23 mouse cellular contexts compared by ENCODE assay signal in the genomic region with DNA sequence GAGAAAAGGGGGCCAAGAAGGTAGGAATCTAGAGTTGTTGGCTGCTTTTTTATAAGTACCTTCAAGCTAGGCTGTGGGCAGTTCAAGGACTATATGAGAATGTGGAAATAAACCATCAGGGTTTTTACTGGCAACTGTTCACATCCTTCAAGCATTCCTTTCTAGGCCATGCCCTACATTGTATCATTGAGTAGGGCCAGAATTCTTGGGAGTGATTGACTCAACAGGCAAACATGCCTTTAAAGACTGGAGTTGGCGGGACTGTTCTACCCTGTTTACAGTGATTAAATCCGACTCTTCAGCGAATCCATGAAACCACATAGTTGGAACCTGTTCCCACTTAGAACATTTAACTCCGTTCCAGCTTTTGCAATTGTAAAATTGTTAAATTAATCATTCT.
DNase-seq lines count a peak whose midpoint lies in the region; ATAC-seq and TF ChIP-seq lines count a peak whose summit lies in the region.
"Had no signal": no experiment of that assay in that cellular context is flagged by ENCODE, and none has a peak within 500 bp of the region (broad histone marks: within the 10 kb centered on the region; RNA-seq: fewer than 3 reads in every experiment).

No protein-coding gene starts in this region.

- H3K79me2 ChIP-seq in liver, adult 2 months (ENCODE audit: control insufficient read depth, insufficient read depth, low read length) = no peaks in the 10 kb centered on the region

- CTCF ChIA-PET in Patski (lab: Charles Lee) = no interaction called here

- no peak for ATAC-seq in Patski
- ATAC-seq: forebrain, embryonic 14.5 days; intestine, postnatal 0 days; midbrain, embryonic 13.5 days had no signal

- H3K4me1 ChIP-seq in liver, adult 2 months (ENCODE audit: control insufficient read depth, insufficient read depth, low read length) = no peaks in the 10 kb centered on the region; the same call in 1 of the 2 replicates
- H3K4me1 ChIP-seq: midbrain, embryonic 13.5 days had no signal

- no peaks in the 10 kb centered on the region for H3K36me3 ChIP-seq in liver, adult 2 months (ENCODE audit: control insufficient read depth, insufficient read depth, low read length)
- H3K36me3 ChIP-seq: embryonic facial prominence, embryonic 15.5 days; heart, embryonic 12.5 days; midbrain, embryonic 13.5 days; neural tube, embryonic 13.5 days had no signal

- in situ Hi-C loops in Patski (cut with MboI; ENCODE audit: low pct_unique_long_range_greater_than_20kb) = no loop called here

- WGBS in liver, adult 2 months = 17% methylated on average over 4 of the region's 4 CpGs

- H3K9ac ChIP-seq in liver, adult 2 months (ENCODE audit: low read depth, low read length) = no peak overlapping the region
- H3K9ac ChIP-seq: embryonic facial prominence, embryonic 15.5 days; heart, embryonic 12.5 days; hindbrain, embryonic 14.5 days; midbrain, embryonic 13.5 days; neural tube, embryonic 13.5 days had no signal

- intact Hi-C loops in heart, postnatal 25 days (cut with DNase I) = no loop called here

- TF ChIP-seq POLR2A in liver, adult 2 months (IDR thresholded peaks at IDR 0.05; ENCODE audit: extremely low read depth, insufficient read depth, low read length) = no peak

- H3K4me3 ChIP-seq in liver, adult 2 months (ENCODE audit: insufficient read depth, low read depth, low read length) = no peak overlapping the region
- H3K4me3 ChIP-seq: embryonic facial prominence, embryonic 15.5 days; gastrocnemius, adult 2 months; heart, adult 2 months; heart, embryonic 12.5 days; midbrain, embryonic 13.5 days; neural tube, embryonic 13.5 days had no signal

- H3K27me3 ChIP-seq in liver, adult 2 months (ENCODE audit: control insufficient read depth, insufficient read depth, low read length) = no peaks in the 10 kb centered on the region
- H3K27me3 ChIP-seq in Patski = no peaks in the 10 kb centered on the region
- H3K27me3 ChIP-seq: embryonic facial prominence, embryonic 15.5 days; heart, embryonic 12.5 days; midbrain, embryonic 13.5 days; neural tube, embryonic 13.5 days had no signal

- peak; percentile 79 for DNase-seq in liver, adult 2 months (ENCODE audit: extremely low read depth, low read depth, low spot score)
- no peak for DNase-seq in liver
- DNase-seq in 3134 (ENCODE audit: extremely low read depth, insufficient read length, low spot score) = peak; percentile 41
- DNase-seq in Patski (ENCODE audit: low read depth, low spot score) = peak; percentile 17
- peak; percentile 58 for DNase-seq in fibroblast of lung, adult 2 months (ENCODE audit: low read depth)
- DNase-seq in heart, postnatal 25 days (ENCODE audit: low spot score) = no peak
- no peak for DNase-seq in kidney, adult 11 months
- DNase-seq: adrenal gland, postnatal 25 days; B cell, adult 2 months; cerebellum, adult 18-20 months; cerebellum, postnatal 10 days; gastrocnemius, adult 2 months; heart, adult 2 months; kidney, postnatal 25 days; thymus, postnatal 25 days had no signal

- POLR2A ChIA-PET in Patski (lab: Charles Lee) = no interaction called here

- TF ChIP-seq CTCF in liver, adult 2 months (IDR thresholded peaks at IDR 0.05; ENCODE audit: low read depth, low read length) = no peak
- TF ChIP-seq CTCF in Patski (IDR thresholded peaks at IDR 0.05) = no peak

- no peak overlapping the region for H3K27ac ChIP-seq in liver, adult 2 months (replicated peaks; ENCODE audit: insufficient read depth, low read depth, low read length)
- H3K27ac ChIP-seq: embryonic facial prominence, embryonic 15.5 days; gastrocnemius, adult 2 months; heart, adult 2 months; hindbrain, embryonic 14.5 days; macrophage; midbrain, embryonic 13.5 days; neural tube, embryonic 13.5 days had no signal

Comparison
In these comparisons a context has a peak if more than half of its experiments do, and no peak if none do; other contexts are left out.
1. DNase-seq: peak in liver, adult 2 months (single experiment), 3134 (single experiment), Patski (single experiment) and fibroblast of lung, adult 2 months (single experiment); none in liver (single experiment), heart, postnatal 25 days (single experiment) and kidney, adult 11 months (single experiment).